Mouse (Mus musculus): ENCODE data around the gene Rbfox1. TPM values are rescaled to one million over a fixed set of nuclear protein-coding genes. Genes with fewer than 3 reads are reported as not detected.

The Rbfox1 gene
- total and polyA plus RNA-seq, 2 experiments: 0.09 TPM; not detected in 1

DNA sequence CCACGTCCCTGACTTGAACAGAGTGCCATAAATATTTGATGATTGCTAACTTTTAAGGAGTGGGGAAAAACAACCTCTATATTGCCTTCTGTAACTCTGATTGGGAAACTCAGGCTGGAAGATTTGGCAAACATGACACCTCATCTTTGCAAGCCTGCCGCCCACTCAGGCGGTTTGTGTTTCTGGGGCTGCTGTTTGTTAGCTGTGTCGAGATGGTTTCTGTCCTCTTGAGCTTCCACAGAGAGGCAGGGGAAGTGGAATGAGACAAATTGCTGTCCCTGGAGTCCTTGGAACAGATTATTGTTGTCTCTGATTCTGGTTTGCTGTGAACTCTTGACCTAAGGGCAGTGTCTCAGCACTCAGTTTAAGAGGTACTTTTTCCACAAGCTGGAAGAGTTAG is 1327.6 kb downstream of the Rbfox1 start:
- Histone ChIP-seq H3K36me3 (ENCODE audit: control insufficient read depth, insufficient read depth, low read length) (no peaks in the 10 kb centered on the region), H3K4me3 (ENCODE audit: insufficient read depth, low read depth, low read length) (no peak overlapping the region), H3K79me2 (ENCODE audit: control insufficient read depth, insufficient read depth, low read length) (no peaks in the 10 kb centered on the region), H3K9ac (ENCODE audit: low read depth, low read length) (no peak overlapping the region), H3K27ac (replicated peaks; ENCODE audit: insufficient read depth, low read depth, low read length) (no peak overlapping the region), H3K4me1 (ENCODE audit: control insufficient read depth, insufficient read depth, low read length) (no peaks in the 10 kb centered on the region), H3K27me3 (ENCODE audit: control insufficient read depth, insufficient read depth, low read length) (no peaks in the 10 kb centered on the region)
- TF ChIP-seq POLR2A (IDR thresholded peaks at IDR 0.05; ENCODE audit: extremely low read depth, insufficient read depth, low read length): no peak
- no peak for TF ChIP-seq CTCF (IDR thresholded peaks at IDR 0.05; ENCODE audit: low read depth, low read length)
- no peak for DNase-seq (ENCODE audit: extremely low read depth, low read depth, low spot score)
- WGBS: 64% methylated on average over 4 of the region's 4 CpGs

GRCm38 (mm10) chr16:7223265-7223664 is 1338.1 kb downstream of the Rbfox1 start:
- no peak for DNase-seq (ENCODE audit: extremely low read depth, low read depth, low spot score)
- 52% methylated on average over 2 of the region's 2 CpGs for WGBS
- Histone ChIP-seq H3K4me1 (ENCODE audit: control insufficient read depth, insufficient read depth, low read length) (no peaks in the 10 kb centered on the region), H3K36me3 (ENCODE audit: control insufficient read depth, insufficient read depth, low read length) (no peaks in the 10 kb centered on the region), H3K9ac (ENCODE audit: low read depth, low read length) (no peak overlapping the region), H3K27ac (replicated peaks; ENCODE audit: insufficient read depth, low read depth, low read length) (no peak overlapping the region), H3K79me2 (ENCODE audit: control insufficient read depth, insufficient read depth, low read length) (no peaks in the 10 kb centered on the region), H3K4me3 (ENCODE audit: insufficient read depth, low read depth, low read length) (no peak overlapping the region), H3K27me3 (ENCODE audit: control insufficient read depth, insufficient read depth, low read length) (no peaks in the 10 kb centered on the region)
- TF ChIP-seq CTCF (IDR thresholded peaks at IDR 0.05; ENCODE audit: low read depth, low read length) (no peak), POLR2A (IDR thresholded peaks at IDR 0.05; ENCODE audit: extremely low read depth, insufficient read depth, low read length) (no peak)

DNA sequence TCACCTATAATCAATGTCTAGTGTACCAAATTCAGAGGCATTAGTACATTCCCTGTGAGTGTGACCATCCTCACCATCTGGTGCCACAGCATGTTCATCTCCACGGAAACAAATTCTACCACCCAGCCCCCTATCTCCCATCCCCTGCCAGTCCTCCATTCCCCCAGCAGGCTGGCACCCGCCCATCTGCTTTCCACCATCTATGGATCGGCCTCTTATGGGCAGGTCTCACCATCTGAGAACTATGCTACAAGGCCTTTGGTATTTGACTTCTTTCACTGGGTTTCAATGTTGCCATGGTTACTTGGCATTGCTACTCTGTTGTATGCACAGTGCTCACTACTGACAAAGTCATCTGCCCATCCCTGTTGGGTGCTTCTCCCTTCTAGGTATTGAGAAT is 1340.8 kb downstream of the Rbfox1 start:
- no peak for DNase-seq (ENCODE audit: extremely low read depth, low read depth, low spot score)
- H3K9ac ChIP-seq (ENCODE audit: low read depth, low read length): no peak overlapping the region

GRCm38 (mm10) chr16:7228246-7228645 is 1343.1 kb downstream of the Rbfox1 start:
- no peak overlapping the region for H3K27ac ChIP-seq (replicated peaks; ENCODE audit: insufficient read depth, low read depth, low read length)
- DNase-seq (ENCODE audit: extremely low read depth, low read depth, low spot score): no peak
- TF ChIP-seq CTCF (IDR thresholded peaks at IDR 0.05; ENCODE audit: low read depth, low read length) (no peak), POLR2A (IDR thresholded peaks at IDR 0.05; ENCODE audit: extremely low read depth, insufficient read depth, low read length) (no peak)
- no peaks in the 10 kb centered on the region for H3K79me2 ChIP-seq (ENCODE audit: control insufficient read depth, insufficient read depth, low read length)
- H3K27me3 ChIP-seq (ENCODE audit: control insufficient read depth, insufficient read depth, low read length): no peaks in the 10 kb centered on the region
- H3K4me1 ChIP-seq (ENCODE audit: control insufficient read depth, insufficient read depth, low read length): no peaks in the 10 kb centered on the region
- no peak overlapping the region for H3K9ac ChIP-seq (ENCODE audit: low read depth, low read length)
- no peaks in the 10 kb centered on the region for H3K36me3 ChIP-seq (ENCODE audit: control insufficient read depth, insufficient read depth, low read length)
- no peak overlapping the region for H3K4me3 ChIP-seq (ENCODE audit: insufficient read depth, low read depth, low read length)
- WGBS: 75% methylated on average over 5 of the region's 5 CpGs

More for the DNA sequence above, 1340.8 kb downstream of the Rbfox1 start:
- H3K27ac ChIP-seq (replicated peaks; ENCODE audit: insufficient read depth, low read depth, low read length): no peak overlapping the region
- no peaks in the 10 kb centered on the region for H3K4me1 ChIP-seq (ENCODE audit: control insufficient read depth, insufficient read depth, low read length)
- no peaks in the 10 kb centered on the region for H3K36me3 ChIP-seq (ENCODE audit: control insufficient read depth, insufficient read depth, low read length)
- H3K4me3 ChIP-seq (ENCODE audit: insufficient read depth, low read depth, low read length): no peak overlapping the region
- H3K79me2 ChIP-seq (ENCODE audit: control insufficient read depth, insufficient read depth, low read length): no peaks in the 10 kb centered on the region
- no peak for TF ChIP-seq POLR2A (IDR thresholded peaks at IDR 0.05; ENCODE audit: extremely low read depth, insufficient read depth, low read length)
- no peak for TF ChIP-seq CTCF (IDR thresholded peaks at IDR 0.05; ENCODE audit: low read depth, low read length)
- 81% methylated on average over 3 of the region's 3 CpGs for WGBS
- H3K27me3 ChIP-seq (ENCODE audit: control insufficient read depth, insufficient read depth, low read length): no peaks in the 10 kb centered on the region

GRCm38 (mm10) chr16:7229232-7229631 is 1344.1 kb downstream of the Rbfox1 start:
- 63% methylated on average over 4 of the region's 4 CpGs for WGBS
- Histone ChIP-seq H3K9ac (ENCODE audit: low read depth, low read length) (no peak overlapping the region), H3K79me2 (ENCODE audit: control insufficient read depth, insufficient read depth, low read length) (no peaks in the 10 kb centered on the region), H3K27me3 (ENCODE audit: control insufficient read depth, insufficient read depth, low read length) (no peaks in the 10 kb centered on the region), H3K4me3 (ENCODE audit: insufficient read depth, low read depth, low read length) (no peak overlapping the region), H3K4me1 (ENCODE audit: control insufficient read depth, insufficient read depth, low read length) (no peaks in the 10 kb centered on the region), H3K27ac (replicated peaks; ENCODE audit: insufficient read depth, low read depth, low read length) (no peak overlapping the region), H3K36me3 (ENCODE audit: control insufficient read depth, insufficient read depth, low read length) (no peaks in the 10 kb centered on the region)
- no peak for TF ChIP-seq POLR2A (IDR thresholded peaks at IDR 0.05; ENCODE audit: extremely low read depth, insufficient read depth, low read length)
- TF ChIP-seq CTCF (IDR thresholded peaks at IDR 0.05; ENCODE audit: low read depth, low read length): no peak
- DNase-seq (ENCODE audit: extremely low read depth, low read depth, low spot score): no peak

DNA sequence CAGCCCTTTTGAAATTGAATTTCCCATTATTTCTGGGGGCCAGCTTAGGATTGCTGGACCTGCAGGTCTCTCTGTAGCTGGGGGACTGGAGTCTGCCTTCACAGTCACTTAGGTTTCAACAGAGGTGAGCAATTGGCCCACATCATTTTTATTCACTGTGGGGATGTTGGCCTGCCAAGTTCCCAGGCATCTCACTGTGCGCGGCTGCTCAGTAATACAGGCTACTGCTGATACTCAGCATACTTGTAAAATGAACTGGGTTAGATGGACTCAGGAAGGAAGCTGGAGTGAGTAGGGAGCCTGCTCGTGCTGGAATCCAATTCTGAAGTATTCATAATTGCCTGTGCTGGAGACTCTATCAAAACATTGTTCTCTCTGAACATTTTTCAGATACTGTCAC is 1356.5 kb downstream of the Rbfox1 start:
- Histone ChIP-seq H3K79me2 (ENCODE audit: control insufficient read depth, insufficient read depth, low read length) (no peaks in the 10 kb centered on the region), H3K27ac (replicated peaks; ENCODE audit: insufficient read depth, low read depth, low read length) (no peak overlapping the region), H3K4me1 (ENCODE audit: control insufficient read depth, insufficient read depth, low read length) (no peaks in the 10 kb centered on the region), H3K9ac (ENCODE audit: low read depth, low read length) (no peak overlapping the region), H3K27me3 (ENCODE audit: control insufficient read depth, insufficient read depth, low read length) (no peaks in the 10 kb centered on the region), H3K36me3 (ENCODE audit: control insufficient read depth, insufficient read depth, low read length) (no peaks in the 10 kb centered on the region), H3K4me3 (ENCODE audit: insufficient read depth, low read depth, low read length) (no peak overlapping the region)
- DNase-seq (ENCODE audit: extremely low read depth, low read depth, low spot score): no peak
- TF ChIP-seq POLR2A (IDR thresholded peaks at IDR 0.05; ENCODE audit: extremely low read depth, insufficient read depth, low read length): no peak
- TF ChIP-seq CTCF (IDR thresholded peaks at IDR 0.05; ENCODE audit: low read depth, low read length): no peak
- 80% methylated on average over 3 of the region's 3 CpGs for WGBS
